Mouse (Mus musculus) monocyte, adult 5-6 weeks (primary cell): ENCODE data around the gene Sebox. TPM values are rescaled to one million over a fixed set of nuclear protein-coding genes. Genes with fewer than 3 reads are reported as not detected.

ENCODE experiments used
- total RNA-seq: library from RNA; stranded (forward); fragments of 200-1000, 200-491, 200-594 nt; gene quantifications from 3 replicates; pipeline ENCODE4 v1.2.3, GENCODE M21; 2017

Gene Sebox
- total RNA-seq, 1 experiment from 2014 or later: not detected

Other genes with a start within 250 kb of the Sebox start
- 77.6 to 107 TPM (median 97.1 TPM) in 3 replicates for gene 2610507B11Rik, start 241.7 kb upstream of the Sebox start, total RNA-seq
- 1.2 TPM in 1 of 3 replicates, not detected in the others for gene BC030499, start 212.6 kb upstream of the Sebox start, total RNA-seq
- gene Spag5, start 201.9 kb upstream of the Sebox start, total RNA-seq: 0.64 to 3.1 TPM (median 1.4 TPM) in 3 replicates
- gene Aldoc, start 180.5 kb upstream of the Sebox start, total RNA-seq: 0.78 to 8.6 TPM (median 1.3 TPM) in 3 replicates
- gene Pigs, start 175.0 kb upstream of the Sebox start, total RNA-seq: 17.5 to 25.1 TPM (median 18.5 TPM) in 3 replicates
- 88.0 to 122 TPM (median 99.7 TPM) in 3 replicates for gene Unc119, start 160.0 kb upstream of the Sebox start, total RNA-seq
- gene Foxn1, start 116.9 kb upstream of the Sebox start, total RNA-seq: not detected in 3 replicates
- gene Slc13a2, start 81.2 kb upstream of the Sebox start, total RNA-seq: not detected in 3 replicates
- 0.38 to 0.58 TPM in 2 of 3 replicates, not detected in the other for gene Slc46a1, start 37.8 kb upstream of the Sebox start, total RNA-seq
- gene Sarm1, start 5.7 kb upstream of the Sebox start, total RNA-seq: 0.78 TPM in 1 of 3 replicates, not detected in the others
- gene Vtn, start 4.4 kb upstream of the Sebox start, total RNA-seq: not detected in 3 replicates
- 23.4 to 38.7 TPM (median 34.2 TPM) in 3 replicates for gene Tmem199, start 8.7 kb downstream of the Sebox start, total RNA-seq
- gene Poldip2, start 8.7 kb downstream of the Sebox start, total RNA-seq: 18.0 to 27.4 TPM (median 21.5 TPM) in 3 replicates
- gene Tnfaip1, start 32.9 kb downstream of the Sebox start, total RNA-seq: 5.4 to 8.8 TPM (median 8.3 TPM) in 3 replicates
- gene Ift20, start 32.9 kb downstream of the Sebox start, total RNA-seq: 133 to 162 TPM (median 149 TPM) in 3 replicates
- gene Tmem97, start 47.3 kb downstream of the Sebox start, total RNA-seq: 1.8 to 6.2 TPM (median 4.5 TPM) in 3 replicates
- 22.7 to 69.9 TPM (median 36.2 TPM) in 3 replicates for gene Nlk, start 193.9 kb downstream of the Sebox start, total RNA-seq
- gene Ccnq, start 248.3 kb downstream of the Sebox start, total RNA-seq: 12.4 to 22.2 TPM (median 16.4 TPM) in 3 replicates